9 mouse cellular contexts compared by ENCODE assay signal in the genomic region with DNA sequence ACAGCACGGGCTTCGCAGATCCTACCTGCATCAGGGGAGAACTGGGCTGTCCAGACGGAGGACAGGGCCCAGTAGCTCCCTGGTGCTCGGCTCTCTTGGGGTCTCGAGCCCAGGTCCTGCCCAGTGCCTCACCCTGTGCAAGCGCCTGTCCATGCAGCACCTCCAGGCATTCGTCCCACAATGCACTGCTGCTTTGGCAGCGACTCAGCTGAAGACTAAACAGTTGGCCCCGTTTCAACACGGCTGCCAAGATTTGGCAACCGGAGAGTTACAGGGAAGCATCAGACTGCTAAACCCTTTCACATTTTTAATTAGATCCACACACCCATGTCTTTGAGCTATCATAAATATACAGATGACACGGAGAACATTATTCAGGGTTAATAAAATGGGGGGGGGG.
DNase-seq lines count a peak whose midpoint lies in the region; ATAC-seq and TF ChIP-seq lines count a peak whose summit lies in the region.
"Had no signal": no experiment of that assay in that cellular context is flagged by ENCODE, and none has a peak within 500 bp of the region (broad histone marks: within the 10 kb centered on the region; RNA-seq: fewer than 3 reads in every experiment).

No protein-coding gene starts in this region.

- H3K4me1 ChIP-seq in heart, embryonic 10.5 days: peaks cover 12% of the 10 kb centered on the region; the same call in 1 of the 2 replicates
- no peaks in the 10 kb centered on the region for H3K4me1 ChIP-seq in lung, adult 2 months (ENCODE audit: control insufficient read depth, insufficient read depth, low read length)

- WGBS in heart, embryonic 10.5 days: 76% methylated on average over 12 of the region's 12 CpGs
- 49% methylated on average over 12 of the region's 12 CpGs for WGBS in lung, adult 2 months

- peak; percentile 89 for DNase-seq in heart, adult 11 months
- DNase-seq in heart, embryonic 10.5 days (ENCODE audit: low spot score): no peak
- DNase-seq in cerebellum, adult 11-12 months: peak; percentile 83
- DNase-seq in heart, adult 8-10 months (ENCODE audit: low spot score): peak; percentile 11
- peak; percentile 58 to 62 for DNase-seq in kidney, postnatal 4 days
- DNase-seq in lung, adult 2 months: peak; percentile 4
- DNase-seq in right cerebral cortex, postnatal 14 days: peak; percentile 75

- ATAC-seq in activated CD4-positive, CD25-positive, alpha-beta regulatory T cell, adult 4 months: no peak

- no peaks in the 10 kb centered on the region for H3K9me3 ChIP-seq in heart, embryonic 10.5 days
- H3K9me3 ChIP-seq: embryonic facial prominence, embryonic 12.5 days had no signal

- TF ChIP-seq POLR2A in lung, adult 2 months (IDR thresholded peaks at IDR 0.05; ENCODE audit: borderline replicate concordance, extremely low read depth, low read depth, low read length): no peak

- no peaks in the 10 kb centered on the region for H3K36me3 ChIP-seq in heart, embryonic 10.5 days
- H3K36me3 ChIP-seq: embryonic facial prominence, embryonic 12.5 days had no signal

- no peak overlapping the region for H3K27ac ChIP-seq in heart, embryonic 10.5 days

- no peak overlapping the region for H3K4me3 ChIP-seq in heart, embryonic 10.5 days
- no peak overlapping the region for H3K4me3 ChIP-seq in lung, adult 2 months (replicated peaks; ENCODE audit: extremely low read depth, low read depth, low read length)
- H3K4me3 ChIP-seq: embryonic facial prominence, embryonic 12.5 days had no signal

- no peak for TF ChIP-seq CTCF in lung, adult 2 months (IDR thresholded peaks at IDR 0.05; ENCODE audit: insufficient read depth, low read length)

- H3K27me3 ChIP-seq in heart, embryonic 10.5 days (ENCODE audit: insufficient read depth, poor library complexity, severe bottlenecking): no peaks in the 10 kb centered on the region
- H3K27me3 ChIP-seq: embryonic facial prominence, embryonic 12.5 days had no signal
